Mouse (Mus musculus): ENCODE measurements at regions not wholly inside any gene's neighbourhood (a gene's known extent, or its start where the extent isn't known, plus 50 kb on each side); places are given as distances from the start of the nearest gene placed in this dataset.

GRCm38 (mm10) chr2:81089121-81089520 is 472.1 kb downstream of the Nup35 start:
- no peak for DNase-seq (ENCODE audit: low read depth, low spot score)

GRCm38 (mm10) chr2:81105834-81106233 is 488.8 kb downstream of the Nup35 start:
- DNase-seq (ENCODE audit: low read depth, low spot score) = no peak

- DNase-seq (ENCODE audit: low read depth, low spot score) = no peak
These were observed 501.7 kb downstream of the Nup35 start for GRCm38 (mm10) chr2:81118757-81119156.

GRCm38 (mm10) chr2:81120460-81121051 is 503.5 kb downstream of the Nup35 start:
- no peak for DNase-seq (ENCODE audit: low read depth, low spot score)

GRCm38 (mm10) chr2:81136473-81137082 is 519.5 kb downstream of the Nup35 start:
- peak; percentile 39 for DNase-seq (ENCODE audit: low read depth, low spot score)

- peak; percentile 9 for DNase-seq (ENCODE audit: low read depth, low spot score)
These were observed 526.6 kb downstream of the Nup35 start for GRCm38 (mm10) chr2:81143600-81143999.

GRCm38 (mm10) chr2:81146458-81146857 is 529.4 kb downstream of the Nup35 start:
- DNase-seq (ENCODE audit: low read depth, low spot score) = no peak

- no peak for DNase-seq (ENCODE audit: low read depth, low spot score)
These were observed 531.1 kb downstream of the Nup35 start for GRCm38 (mm10) chr2:81148112-81148511.

- peak; percentile 13 for DNase-seq (ENCODE audit: low read depth, low spot score)
These were observed 565.4 kb downstream of the Nup35 start for GRCm38 (mm10) chr2:81182421-81182820.

GRCm38 (mm10) chr2:81185976-81186375 is 568.9 kb downstream of the Nup35 start:
- DNase-seq (ENCODE audit: low read depth, low spot score) = no peak

- DNase-seq (ENCODE audit: low read depth, low spot score) = no peak
These were observed 573.8 kb downstream of the Nup35 start for GRCm38 (mm10) chr2:81190831-81191230.

- no peak for DNase-seq (ENCODE audit: low read depth, low spot score)
These were observed 583.5 kb downstream of the Nup35 start for GRCm38 (mm10) chr2:81200541-81200940.

Data from brain, adult 2 months (tissue).